Mouse (Mus musculus) cerebellum, adult (tissue): ENCODE data around the gene Nr4a1.

Experiments
- ATAC-seq: cut with Nextera tagmentation; 2 replicates; pipeline ENCODE4 v1.9.2; 2017; ENCODE audit warnings: mild to moderate bottlenecking, moderate library complexity, mixed read lengths; ENCODE audit not compliant: insufficient number of reproducible peaks, low FRiP score, low TSS enrichment

Gene Nr4a1

DNA sequence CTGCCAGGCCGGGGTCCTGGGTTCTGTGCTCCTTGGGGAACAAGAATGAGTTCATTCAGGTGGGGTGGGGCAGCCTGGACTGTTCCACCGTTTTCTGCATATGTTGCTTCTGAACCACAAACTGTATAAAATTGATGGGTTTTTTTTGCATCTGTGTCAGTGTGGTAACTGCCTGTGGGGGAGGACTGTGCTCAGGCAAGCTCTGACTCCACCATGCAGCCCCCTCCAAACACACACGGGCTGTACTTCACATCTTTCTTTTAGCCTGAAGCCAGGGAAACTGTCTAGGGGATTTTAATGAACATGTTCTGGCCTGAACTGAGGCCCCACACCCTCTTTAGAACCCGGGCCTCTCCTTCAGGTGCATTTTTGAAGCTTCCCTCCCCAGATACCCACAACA lies 21.5 kb upstream of the Nr4a1 start:
- ATAC-seq = no peak

DNA sequence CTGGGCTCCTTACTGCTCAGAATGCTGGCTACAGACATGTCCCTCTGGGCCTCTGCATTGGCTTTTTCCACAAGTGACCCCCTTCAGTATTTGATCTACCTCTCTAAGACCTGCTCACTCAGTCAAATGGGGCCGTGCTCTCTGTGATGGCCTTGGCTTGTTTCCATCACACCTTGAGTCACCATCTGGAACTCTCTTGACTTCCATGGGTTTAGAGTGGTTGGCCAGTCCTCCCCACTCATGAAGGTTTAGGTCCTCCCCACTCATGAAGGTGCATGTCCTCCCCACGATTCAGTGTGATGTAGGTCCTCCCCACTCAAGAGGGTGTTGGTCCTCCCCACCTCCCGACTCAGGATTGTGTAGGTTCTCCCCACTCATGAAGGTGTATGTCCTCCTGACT lies 20.9 kb upstream of the Nr4a1 start:
- ATAC-seq = no peak

DNA sequence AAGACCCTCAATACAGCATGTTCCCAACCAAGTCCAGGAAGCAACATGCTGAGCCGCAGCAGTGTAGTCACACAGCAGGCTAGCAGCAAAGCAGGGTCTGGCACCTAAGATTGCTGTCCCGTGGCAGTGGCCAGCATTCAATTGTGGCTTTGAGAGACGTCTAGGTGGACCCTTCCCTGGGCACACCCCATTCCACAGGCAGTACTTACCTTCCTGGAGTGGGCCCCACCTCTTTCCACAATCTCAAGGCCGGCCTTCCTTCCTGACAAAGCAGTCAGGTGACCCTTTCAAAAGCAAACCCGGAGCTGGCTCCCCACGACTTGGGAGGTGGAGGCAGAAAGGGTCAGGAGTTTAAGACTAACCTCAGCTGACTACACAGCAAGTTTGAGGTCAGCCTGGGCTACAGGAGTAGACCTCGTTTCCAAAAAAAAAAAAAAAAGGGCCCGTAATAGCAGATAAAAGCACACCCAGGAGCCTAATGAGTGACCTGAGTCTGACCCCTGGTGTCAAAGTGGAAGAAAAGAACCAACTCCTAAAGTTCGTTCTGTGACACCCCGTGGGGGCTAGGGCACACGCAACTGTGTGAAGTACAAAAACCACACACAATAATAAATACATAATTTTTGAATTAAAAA lies 20.3 kb upstream of the Nr4a1 start:
- no peak for ATAC-seq

DNA sequence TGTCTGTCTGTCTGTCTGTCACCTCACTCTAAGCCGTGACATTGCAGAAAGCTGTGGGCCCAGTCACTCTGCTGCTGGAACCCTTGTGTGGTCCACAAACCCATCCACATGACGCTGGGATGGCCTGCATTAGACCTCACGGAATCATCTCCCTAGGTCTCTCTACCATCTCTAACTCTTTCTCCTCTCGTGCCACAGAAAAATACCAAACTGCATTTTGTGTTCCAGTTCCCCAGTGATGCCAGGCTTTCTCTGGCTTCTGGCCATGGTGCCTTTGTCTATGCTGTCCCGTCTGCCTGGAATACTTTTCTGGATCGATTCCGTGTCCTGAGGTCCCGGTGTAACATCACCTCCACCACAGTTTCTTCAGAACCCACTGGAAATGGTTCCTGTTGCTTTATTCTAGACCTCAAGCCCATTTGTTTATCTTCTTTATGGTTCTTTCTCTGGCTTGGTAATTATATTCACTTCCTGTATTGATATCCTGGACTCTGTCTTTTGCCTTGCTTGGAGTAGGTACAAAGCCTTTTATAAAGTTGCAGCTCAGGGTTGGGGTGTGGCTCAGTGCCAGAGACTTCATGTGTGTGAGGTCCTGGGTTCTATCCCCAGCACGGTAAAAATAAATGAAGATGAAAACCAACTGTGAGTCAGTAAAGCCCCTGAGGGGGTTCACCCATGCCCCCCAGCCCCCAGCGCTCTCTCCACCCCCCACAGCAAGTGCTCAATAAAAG lies 19.3 kb upstream of the Nr4a1 start:
- no peak for ATAC-seq

DNA sequence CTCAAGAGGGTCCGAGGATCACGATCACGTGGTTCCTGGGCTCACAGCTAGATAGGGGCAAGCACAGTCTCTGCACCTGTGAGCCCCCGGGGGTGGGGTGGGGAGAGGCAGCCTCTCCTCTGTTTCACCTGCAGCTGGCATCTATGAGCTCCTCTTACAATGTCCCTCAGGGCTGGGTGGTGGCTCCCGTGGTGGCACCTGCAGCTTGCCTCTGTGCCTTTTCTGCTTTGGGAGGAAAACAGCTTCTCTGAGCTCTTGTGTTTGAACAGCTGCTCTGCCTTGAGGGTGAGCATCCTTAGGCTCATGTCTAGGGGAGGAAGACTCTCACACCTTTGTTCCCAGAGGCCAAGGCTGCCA lies 18.7 kb upstream of the Nr4a1 start:
- no peak for ATAC-seq

DNA sequence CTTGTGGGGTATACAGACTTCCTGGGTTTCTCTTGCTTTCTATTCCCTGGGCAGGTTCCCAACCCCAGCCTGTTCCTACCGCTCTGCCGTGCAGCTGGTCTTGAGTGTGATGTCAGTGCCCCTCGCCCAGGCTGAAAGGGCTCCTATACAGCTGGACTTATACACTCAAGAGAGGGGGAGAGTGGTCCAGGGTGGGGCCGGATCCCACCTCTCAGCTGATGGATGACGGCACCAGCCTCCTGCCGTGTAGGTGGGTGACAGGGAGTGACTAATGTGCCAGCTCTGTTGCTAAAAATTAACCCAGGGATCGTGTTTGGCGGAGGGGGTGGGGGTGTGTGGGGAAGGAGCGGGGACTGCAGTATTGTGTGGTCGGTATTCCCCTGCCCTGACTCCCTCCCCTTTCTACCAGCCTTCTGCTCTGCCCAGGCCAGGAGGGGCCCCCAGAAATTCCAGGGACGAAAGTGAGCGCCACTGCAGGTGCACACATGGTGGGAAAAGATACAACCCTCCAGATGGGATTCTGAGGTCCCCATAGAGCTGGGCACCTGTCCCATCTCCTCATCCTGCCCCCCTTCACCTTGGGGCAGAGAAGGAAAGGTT lies 18.2 kb upstream of the Nr4a1 start:
- no peak for ATAC-seq

DNA sequence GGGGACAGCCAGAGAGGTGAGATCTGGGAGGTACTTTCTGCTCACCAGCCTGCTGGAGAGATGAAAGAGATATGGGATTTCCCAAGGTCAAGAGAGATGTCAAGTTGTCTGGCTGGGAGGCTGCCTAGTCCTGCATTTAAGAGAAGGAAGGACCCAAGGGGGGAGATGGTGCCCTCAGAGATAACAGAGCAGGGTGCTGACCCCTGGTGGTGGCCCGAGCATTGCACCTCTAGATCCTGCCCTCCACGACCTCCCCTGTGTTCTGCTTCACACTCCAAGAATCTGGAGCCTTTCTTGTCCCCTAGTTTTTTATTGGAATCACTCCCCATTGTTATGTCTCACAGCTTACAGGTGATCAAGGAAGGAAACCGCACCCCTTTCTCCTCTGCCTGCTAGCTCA lies 17.2 kb upstream of the Nr4a1 start:
- ATAC-seq = no peak

DNA sequence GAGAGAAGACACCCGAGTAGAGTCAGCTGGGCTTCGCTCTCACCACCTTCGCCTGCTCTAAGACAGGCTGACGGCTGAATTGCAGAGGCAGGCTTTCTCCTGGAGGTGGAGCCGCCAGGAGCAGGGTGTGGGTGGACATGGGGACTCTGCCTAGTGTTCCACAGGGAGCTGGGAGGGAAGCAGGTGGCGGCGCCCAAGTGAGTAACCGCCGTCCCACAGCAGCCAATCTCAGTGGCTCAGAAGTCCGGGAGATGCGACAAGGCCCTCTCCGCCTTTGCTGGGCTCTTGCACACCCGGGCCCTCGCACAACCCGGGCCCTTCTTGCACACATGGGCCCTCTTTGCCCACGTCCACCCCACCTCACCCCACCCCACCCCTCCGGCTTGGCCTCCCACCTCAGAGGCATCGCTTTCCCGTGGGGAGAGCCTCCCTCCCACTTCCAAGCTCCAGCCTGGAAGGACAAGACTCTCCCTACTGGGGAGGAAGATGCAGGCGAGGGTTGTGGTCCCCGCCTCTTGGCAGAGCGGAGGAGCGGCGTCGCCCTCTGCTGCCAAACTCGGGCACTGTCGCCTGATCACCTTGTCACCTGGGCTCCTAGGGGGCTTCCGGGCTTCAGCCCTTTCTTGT lies 15.1 kb upstream of the Nr4a1 start:
- ATAC-seq = 0 out of 2 replicates have a peak, but pooled peaks have one; percentile 42

DNA sequence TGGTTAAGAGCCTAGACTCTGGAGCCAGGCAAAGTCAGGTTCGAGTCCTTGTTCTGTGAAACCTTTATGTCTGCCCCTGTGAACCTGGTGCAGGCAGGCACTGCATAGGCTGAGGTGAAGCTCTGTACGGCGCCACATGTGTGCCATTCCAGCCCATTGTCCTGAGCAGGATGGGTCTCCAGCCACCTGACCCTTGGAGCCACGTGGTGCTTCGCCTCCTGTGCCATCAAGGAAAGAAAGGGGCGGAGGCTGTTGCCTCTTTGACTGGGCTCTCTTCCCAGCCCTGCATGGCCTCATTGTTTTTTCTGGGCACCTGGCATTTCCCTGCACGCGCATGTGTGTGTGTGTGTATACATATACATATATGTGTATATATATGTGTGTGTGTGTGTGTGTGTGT lies 14.2 kb upstream of the Nr4a1 start:
- no peak for ATAC-seq

DNA sequence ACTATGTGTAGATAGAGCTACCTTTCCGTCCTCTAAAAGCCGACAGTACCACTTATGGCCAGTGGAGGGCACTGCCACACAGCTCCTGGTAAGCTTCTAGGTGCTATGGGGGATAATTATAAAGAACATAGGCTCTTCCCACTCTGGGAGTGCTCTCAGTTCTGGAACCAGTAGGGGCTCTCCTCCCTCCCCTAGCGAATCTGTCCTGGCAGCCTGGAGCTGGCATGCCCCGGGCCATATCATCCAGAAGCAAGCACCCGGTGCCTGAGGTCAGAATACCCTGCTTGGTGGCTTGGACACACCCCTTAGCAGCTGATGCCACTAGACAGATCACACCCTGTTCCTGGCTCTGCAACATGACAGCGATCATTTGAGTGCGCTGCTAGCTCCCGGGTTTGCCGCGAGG lies 13.3 kb upstream of the Nr4a1 start:
- ATAC-seq = peak; percentile 37; the same call in 1 of the 2 replicates

DNA sequence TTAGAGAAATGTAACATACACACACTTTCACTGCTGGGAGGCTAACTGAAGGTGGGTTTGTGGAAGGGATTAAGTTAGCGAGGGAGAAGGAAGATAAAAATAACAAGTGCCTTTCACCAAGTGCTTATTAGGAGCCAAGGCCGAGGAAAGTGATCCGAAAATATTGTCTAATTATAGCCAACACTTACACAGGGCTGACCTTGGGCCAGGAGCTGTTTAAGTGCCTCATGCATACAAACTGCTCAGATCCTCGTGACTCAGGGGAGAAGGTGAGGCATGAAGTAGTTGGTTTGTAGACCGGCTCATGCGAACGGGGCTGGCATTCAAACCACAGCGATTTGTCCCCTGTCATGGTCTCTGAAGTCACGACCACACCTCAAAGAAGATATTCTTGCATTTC lies 12.8 kb upstream of the Nr4a1 start:
- no peak for ATAC-seq

DNA sequence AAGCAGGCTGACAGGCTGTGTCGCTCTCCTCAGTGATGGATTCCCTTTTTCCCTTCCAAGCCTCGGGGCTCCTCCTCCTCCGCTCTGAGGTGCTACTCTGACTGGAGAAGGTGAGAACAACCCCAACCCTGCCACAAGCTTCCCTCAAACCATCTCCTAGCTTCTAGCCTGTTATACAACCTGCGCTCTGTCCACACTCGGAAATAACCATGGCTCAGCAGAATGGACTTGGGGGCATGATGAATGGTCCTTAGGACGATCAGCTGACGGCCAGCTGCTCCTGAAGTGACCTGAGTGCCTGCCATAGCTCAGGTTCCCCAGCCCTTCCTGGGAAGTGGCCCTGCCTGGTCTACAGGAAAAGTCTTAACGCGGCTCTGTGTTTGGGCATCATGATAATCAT lies 12.2 kb upstream of the Nr4a1 start:
- ATAC-seq = no peak

DNA sequence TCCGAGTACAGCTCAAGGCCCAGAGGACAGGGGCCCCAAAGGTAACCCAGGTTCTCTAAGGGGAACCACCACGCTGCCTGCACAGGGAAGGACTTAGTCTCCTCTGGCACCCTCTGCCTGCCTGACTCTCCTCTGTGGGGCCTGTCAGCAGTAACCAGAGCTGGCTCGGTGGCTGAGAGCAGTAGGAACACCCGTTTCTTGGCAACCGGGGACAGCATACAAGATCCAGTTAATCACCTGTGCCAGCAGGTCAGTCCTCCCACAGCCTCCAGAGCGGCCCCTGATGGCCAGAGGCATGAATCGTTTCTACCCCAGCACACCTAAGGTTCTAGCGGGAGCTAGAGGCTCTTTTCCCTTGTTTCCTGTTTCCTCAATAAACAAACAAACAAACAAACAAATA lies 11.4 kb upstream of the Nr4a1 start:
- peak; percentile 59 for ATAC-seq

DNA sequence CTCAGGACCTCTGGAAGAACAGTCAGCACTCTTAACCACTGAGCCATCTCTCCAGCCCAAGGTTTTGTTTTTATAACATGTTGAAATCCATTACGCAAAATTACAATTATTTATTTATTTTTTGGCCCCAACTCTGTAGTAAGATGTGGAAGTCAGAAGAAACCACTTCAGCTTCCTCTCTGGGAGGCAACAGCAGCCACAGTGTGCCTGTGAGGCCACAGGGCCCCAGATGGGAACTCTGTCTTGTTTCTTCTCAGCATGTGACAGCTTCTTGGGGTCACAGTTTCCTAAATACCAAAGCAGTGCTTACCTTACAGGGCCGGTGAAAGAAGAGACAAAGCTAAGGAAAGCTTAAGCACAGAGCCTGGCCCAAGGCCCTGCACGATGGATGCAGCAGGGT lies 10.1 kb upstream of the Nr4a1 start:
- ATAC-seq = no peak

DNA sequence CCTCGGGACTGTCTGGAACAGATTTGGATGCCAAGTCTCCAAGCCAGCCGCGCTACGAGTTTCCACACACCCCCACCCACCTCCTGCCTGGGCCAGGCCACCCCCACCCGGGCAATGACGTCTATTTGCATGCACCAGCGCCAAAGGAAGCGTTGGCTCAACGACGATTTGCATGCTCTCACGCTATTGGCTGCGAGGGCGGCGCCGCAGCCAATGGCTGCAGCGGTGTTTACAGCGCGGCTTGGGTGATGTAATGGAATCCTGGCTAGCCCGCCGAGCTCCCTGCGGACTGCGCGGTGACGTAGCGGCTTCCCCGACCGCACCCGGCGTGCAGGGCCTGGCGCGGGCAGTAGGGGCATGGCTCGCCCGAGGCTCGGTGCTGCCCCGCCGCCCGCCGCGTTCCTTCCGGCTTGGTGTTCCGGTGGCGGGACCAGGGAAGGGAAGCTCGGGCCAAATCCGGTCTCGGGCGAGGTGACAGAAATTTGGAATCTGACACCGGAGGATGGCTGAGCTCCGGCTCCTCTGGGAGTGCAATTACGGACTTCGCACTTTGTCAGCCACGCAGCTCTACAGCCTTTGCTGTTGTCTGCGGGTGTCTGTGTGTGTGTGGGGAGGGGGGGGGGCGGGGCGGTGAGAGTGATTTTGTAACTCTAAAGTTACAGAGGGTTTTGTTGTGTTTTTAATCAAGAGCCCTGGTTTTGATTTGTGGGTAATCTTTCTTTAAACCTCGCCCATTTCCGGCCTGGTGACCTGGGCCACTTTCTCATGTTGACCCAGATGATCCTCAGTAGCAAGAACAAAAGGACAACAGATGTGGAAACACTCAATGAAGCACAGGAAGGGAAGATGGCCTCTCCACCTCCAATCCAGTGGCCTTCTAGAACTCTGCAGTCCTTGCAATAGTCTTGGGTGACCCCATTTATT lies 7.6 kb upstream of the Nr4a1 start:
- ATAC-seq = peak; percentile 91

DNA sequence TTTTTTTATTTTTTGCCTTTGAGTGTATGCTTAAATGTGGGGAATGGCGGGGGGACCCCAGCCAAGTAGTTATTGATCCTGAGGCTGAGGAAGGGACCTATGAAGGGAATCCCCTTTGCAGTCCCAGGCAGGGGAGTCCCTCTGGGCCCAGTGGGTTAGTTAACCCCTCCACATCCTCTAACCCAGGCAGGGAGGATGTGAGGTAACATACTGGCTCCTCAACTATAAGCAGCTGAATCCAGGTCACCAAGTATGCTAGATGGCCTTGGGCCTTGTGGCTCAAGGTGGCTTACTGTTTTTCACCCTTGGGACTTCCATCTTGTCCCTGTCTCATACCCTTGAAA lies 6.9 kb upstream of the Nr4a1 start:
- ATAC-seq = no peak

DNA sequence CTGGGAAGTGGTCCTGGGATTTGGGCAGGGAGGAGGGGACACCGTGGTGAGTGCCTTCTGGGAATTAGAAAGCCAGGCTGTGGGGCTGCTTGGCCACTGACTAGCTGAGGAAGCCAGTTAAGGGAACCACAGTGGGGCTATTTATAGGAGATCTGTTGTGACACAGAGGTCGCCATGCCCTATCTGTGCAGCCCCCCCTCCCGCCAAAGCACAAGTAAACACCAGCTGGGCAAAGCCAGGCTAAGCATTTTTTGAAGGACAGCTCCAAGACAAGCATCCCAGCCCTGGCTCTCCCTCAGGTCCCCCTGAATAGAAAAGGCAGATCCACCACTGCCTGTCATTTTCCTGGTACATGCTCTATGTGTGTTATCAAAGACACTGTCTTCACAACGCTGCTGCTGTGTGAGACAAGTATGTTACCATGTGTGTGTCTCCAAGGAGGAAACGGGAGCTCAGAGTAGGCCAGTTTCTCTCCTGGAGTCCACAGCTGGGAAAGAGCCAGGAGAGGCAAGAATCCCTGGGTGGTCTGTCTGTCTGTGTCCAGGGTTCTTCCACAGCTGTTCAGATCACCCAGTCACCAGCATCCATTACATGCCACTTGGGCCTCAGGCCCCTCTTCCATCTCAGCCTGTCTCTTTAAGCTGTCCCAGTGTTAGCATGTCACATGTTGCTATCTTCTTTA lies 5.9 kb upstream of the Nr4a1 start:
- no peak for ATAC-seq

DNA sequence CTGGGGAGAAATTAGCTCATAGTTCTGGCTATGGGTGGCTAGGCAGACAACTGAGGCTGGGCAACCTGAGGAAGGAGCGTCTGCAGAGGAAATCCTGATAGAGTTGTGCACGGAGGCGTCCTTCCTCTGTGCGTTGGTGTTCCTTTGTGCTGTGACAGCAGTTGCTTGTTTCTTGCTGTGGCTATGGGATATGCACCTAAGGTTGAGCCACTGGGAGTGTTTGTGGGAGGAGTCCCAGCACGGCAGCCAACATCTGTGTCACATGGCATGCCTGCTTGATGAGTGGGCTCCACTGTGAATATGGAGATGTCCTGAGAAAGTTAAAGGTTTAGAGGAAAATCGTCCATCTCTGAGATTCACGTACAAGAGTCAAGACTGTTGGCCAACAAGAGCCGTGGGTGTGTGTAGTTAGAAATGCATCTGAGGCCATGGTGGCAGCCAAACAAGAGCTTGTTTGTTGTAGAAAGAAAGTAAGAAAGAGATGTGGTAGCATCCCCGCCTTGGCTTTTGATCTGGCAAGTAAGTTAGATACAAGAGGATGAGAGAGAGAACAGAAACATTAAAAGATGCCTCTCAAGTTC lies 3.8 kb upstream of the Nr4a1 start:
- no peak for ATAC-seq

DNA sequence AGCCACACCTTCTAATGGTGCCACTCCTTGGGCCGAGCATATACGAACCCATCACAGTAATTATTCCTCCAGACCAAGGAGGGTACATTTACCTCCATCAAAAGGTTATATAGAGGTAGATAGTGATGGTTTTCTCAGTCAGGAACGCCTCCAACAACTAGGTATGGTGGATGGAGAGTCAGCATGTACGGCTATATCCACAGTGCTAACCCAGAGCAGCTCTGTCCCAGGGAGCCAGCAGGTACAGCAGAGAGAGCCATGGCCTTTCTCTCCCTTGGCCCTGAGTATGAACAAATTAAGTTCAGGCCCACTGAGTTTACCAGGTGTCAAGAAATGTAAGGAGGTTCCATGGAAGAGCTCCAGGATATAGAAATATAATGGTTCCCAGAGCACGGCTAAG lies 2.1 kb upstream of the Nr4a1 start:
- ATAC-seq = no peak

DNA sequence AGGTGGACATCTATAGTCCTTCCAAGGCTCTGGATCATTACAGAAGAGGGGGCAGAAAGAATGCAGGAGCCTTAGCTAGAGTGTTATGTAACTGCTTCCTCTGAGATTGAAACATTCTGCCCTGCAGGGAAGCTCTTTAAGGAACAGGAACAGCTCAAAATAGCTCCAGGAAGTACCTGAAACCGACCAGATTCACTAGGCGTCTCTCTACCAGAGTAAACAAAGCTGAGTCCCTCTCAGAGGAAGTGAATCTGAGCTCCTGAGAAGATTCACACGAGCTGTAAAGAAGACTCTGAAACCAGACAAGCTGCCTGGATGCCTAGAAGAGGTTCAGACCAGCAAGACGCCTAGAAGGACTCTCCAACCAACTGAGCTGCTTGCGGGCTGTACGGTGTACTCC lies 1.5 kb upstream of the Nr4a1 start:
- ATAC-seq = no peak
